Mouse (Mus musculus): ENCODE measurements around the gene Aebp1. TPM values are rescaled to one million over a fixed set of nuclear protein-coding genes. Genes with fewer than 3 reads are reported as not detected.
A peak's percentile ranks its signal among the peaks of the same experiment; 100 is the strongest.

Gene Aebp1
- 36.8 and 38.1 TPM in 2 replicates for polyA plus RNA-seq (2015; fragmentation: Nextera tagmentation; extraction: Ambion mirVana)

GRCm38 (mm10) chr11:5861678-5862393, at the start of gene Aebp1:
Gene Aebp1, plus strand, starts transcription at chr11:5861947.
- Histone ChIP-seq H3K4me3 (peak within 1 kb of the TSS; percentile 57), H3K4me1 (peaks cover 29% of the 10 kb centered on the region), H3K9me3 (peaks cover 5% of the 10 kb centered on the region; the same call in 1 of the 2 replicates), H3K36me3 (peaks cover 22% of the 10 kb centered on the region), H3K27me3 (peaks cover 37% of the 10 kb centered on the region), H3K9ac (peak within 1 kb of the TSS; percentile 77), H3K4me2 (replicated peaks) (peak within 1 kb of the TSS; percentile 83), H3K27ac (no peak within 1 kb of the TSS)
- 1% methylated on average over 59 of the region's 59 CpGs for WGBS
- ATAC-seq (ENCODE audit: low FRiP score, low read depth), result peak; percentile 79

GRCm38 (mm10) chr11:5813381-5813780, 48.4 kb upstream of the Aebp1 start:
- ATAC-seq (ENCODE audit: low FRiP score, low read depth), result no peak
- Histone ChIP-seq H3K4me2 (replicated peaks) (no peak overlapping the region), H3K36me3 (no peaks in the 10 kb centered on the region), H3K9ac (no peak overlapping the region), H3K27me3 (no peaks in the 10 kb centered on the region), H3K9me3 (no peaks in the 10 kb centered on the region; the same call in 1 of the 2 replicates), H3K4me1 (no peaks in the 10 kb centered on the region), H3K4me3 (no peak overlapping the region), H3K27ac (no peak overlapping the region)
- 76% methylated on average over 10 of the region's 10 CpGs for WGBS

- Histone ChIP-seq H3K4me3 (no peak overlapping the region), H3K4me1 (no peaks in the 10 kb centered on the region), H3K27ac (no peak overlapping the region), H3K9ac (no peak overlapping the region), H3K36me3 (no peaks in the 10 kb centered on the region), H3K27me3 (no peaks in the 10 kb centered on the region), H3K4me2 (replicated peaks) (no peak overlapping the region), H3K9me3 (no peaks in the 10 kb centered on the region; the same call in 1 of the 2 replicates)
- ATAC-seq (ENCODE audit: low FRiP score, low read depth), result no peak
- WGBS, result 67% methylated on average over 2 of the region's 2 CpGs
These were observed 42.5 kb upstream of the Aebp1 start for GRCm38 (mm10) chr11:5819223-5819622.

- H3K27me3 ChIP-seq, result no peaks in the 10 kb centered on the region
- no peak overlapping the region for H3K9ac ChIP-seq
- ATAC-seq (ENCODE audit: low FRiP score, low read depth), result no peak
- H3K4me2 ChIP-seq (replicated peaks), result no peak overlapping the region
- no peaks in the 10 kb centered on the region for H3K4me1 ChIP-seq
- no peak overlapping the region for H3K4me3 ChIP-seq
- peaks cover 30% of the 10 kb centered on the region for H3K36me3 ChIP-seq
- no peaks in the 10 kb centered on the region for H3K9me3 ChIP-seq
- no peak overlapping the region for H3K27ac ChIP-seq
These were observed 36.3 kb upstream of the Aebp1 start for GRCm38 (mm10) chr11:5825432-5825831.

- H3K4me1 ChIP-seq, result no peaks in the 10 kb centered on the region
- H3K4me2 ChIP-seq (replicated peaks), result no peak overlapping the region
- no peak overlapping the region for H3K4me3 ChIP-seq
- no peak overlapping the region for H3K9ac ChIP-seq
- H3K9me3 ChIP-seq, result no peaks in the 10 kb centered on the region
- H3K36me3 ChIP-seq, result peaks cover 55% of the 10 kb centered on the region
- no peak for ATAC-seq (ENCODE audit: low FRiP score, low read depth)
- H3K27ac ChIP-seq, result no peak overlapping the region
- H3K27me3 ChIP-seq, result no peaks in the 10 kb centered on the region
- 92% methylated on average over 5 of the region's 5 CpGs for WGBS
These were observed 33.8 kb upstream of the Aebp1 start for GRCm38 (mm10) chr11:5827931-5828330.

- peaks cover 60% of the 10 kb centered on the region for H3K36me3 ChIP-seq
- H3K27me3 ChIP-seq, result no peaks in the 10 kb centered on the region
- no peak overlapping the region for H3K27ac ChIP-seq
- no peak overlapping the region for H3K9ac ChIP-seq
- no peak for ATAC-seq (ENCODE audit: low FRiP score, low read depth)
- H3K9me3 ChIP-seq, result no peaks in the 10 kb centered on the region
- no peaks in the 10 kb centered on the region for H3K4me1 ChIP-seq
- H3K4me3 ChIP-seq, result no peak overlapping the region
- H3K4me2 ChIP-seq (replicated peaks), result no peak overlapping the region
- 81% methylated on average over 11 of the region's 11 CpGs for WGBS
These were observed 33.1 kb upstream of the Aebp1 start for GRCm38 (mm10) chr11:5828509-5829191.

GRCm38 (mm10) chr11:5829327-5829726, 32.4 kb upstream of the Aebp1 start:
- WGBS, result 92% methylated on average over 12 of the region's 12 CpGs
- Histone ChIP-seq H3K36me3 (peaks cover 67% of the 10 kb centered on the region), H3K27ac (no peak overlapping the region), H3K4me3 (no peak overlapping the region), H3K9ac (no peak overlapping the region), H3K4me1 (no peaks in the 10 kb centered on the region), H3K4me2 (replicated peaks) (no peak overlapping the region), H3K27me3 (no peaks in the 10 kb centered on the region), H3K9me3 (no peaks in the 10 kb centered on the region)
- ATAC-seq (ENCODE audit: low FRiP score, low read depth), result no peak

- WGBS, result 76% methylated on average over 9 of the region's 9 CpGs
- H3K9ac ChIP-seq, result no peak overlapping the region
- H3K4me3 ChIP-seq, result no peak overlapping the region
- no peak for ATAC-seq (ENCODE audit: low FRiP score, low read depth)
- H3K4me2 ChIP-seq (replicated peaks), result no peak overlapping the region
- H3K9me3 ChIP-seq, result no peaks in the 10 kb centered on the region
- H3K4me1 ChIP-seq, result peaks cover 16% of the 10 kb centered on the region
- H3K27me3 ChIP-seq, result no peaks in the 10 kb centered on the region
- H3K27ac ChIP-seq, result no peak overlapping the region
- peaks cover 50% of the 10 kb centered on the region for H3K36me3 ChIP-seq
These were observed 27.2 kb upstream of the Aebp1 start for GRCm38 (mm10) chr11:5834506-5834905.

GRCm38 (mm10) chr11:5835057-5835456, 26.7 kb upstream of the Aebp1 start:
- Histone ChIP-seq H3K9ac (no peak overlapping the region), H3K4me2 (replicated peaks) (no peak overlapping the region), H3K4me3 (no peak overlapping the region), H3K27me3 (no peaks in the 10 kb centered on the region), H3K27ac (no peak overlapping the region), H3K36me3 (peaks cover 45% of the 10 kb centered on the region), H3K4me1 (peaks cover 19% of the 10 kb centered on the region), H3K9me3 (no peaks in the 10 kb centered on the region)
- no peak for ATAC-seq (ENCODE audit: low FRiP score, low read depth)
- 85% methylated on average over 7 of the region's 7 CpGs for WGBS

GRCm38 (mm10) chr11:5836126-5836525, 25.6 kb upstream of the Aebp1 start:
- H3K4me1 ChIP-seq, result peaks cover 22% of the 10 kb centered on the region
- H3K4me3 ChIP-seq, result 0 out of 2 replicates have a peak overlapping the region, but pooled peaks have one; percentile 79
- peaks cover 34% of the 10 kb centered on the region for H3K36me3 ChIP-seq
- H3K9ac ChIP-seq, result no peak overlapping the region
- 62% methylated on average over 1 of the region's 1 CpGs for WGBS
- no peak overlapping the region for H3K27ac ChIP-seq
- no peak for ATAC-seq (ENCODE audit: low FRiP score, low read depth)
- no peaks in the 10 kb centered on the region for H3K27me3 ChIP-seq
- H3K4me2 ChIP-seq (replicated peaks), result no peak overlapping the region
- no peaks in the 10 kb centered on the region for H3K9me3 ChIP-seq

GRCm38 (mm10) chr11:5837251-5838246, 24.2 kb upstream of the Aebp1 start, which contains the start of gene Polm:
Gene Polm, minus strand, starts transcription at chr11:5838016.
- Histone ChIP-seq H3K4me2 (replicated peaks) (peak within 1 kb of the TSS; percentile 94), H3K9me3 (no peaks in the 10 kb centered on the region), H3K9ac (peak within 1 kb of the TSS; percentile 86), H3K4me3 (peak within 1 kb of the TSS; percentile 79), H3K27me3 (no peaks in the 10 kb centered on the region), H3K36me3 (peaks cover 20% of the 10 kb centered on the region), H3K27ac (peak within 1 kb of the TSS; percentile 48), H3K4me1 (peaks cover 22% of the 10 kb centered on the region)
- ATAC-seq (ENCODE audit: low FRiP score, low read depth), result peak; percentile 95
- WGBS, result under 1% methylated on average over 63 of the region's 63 CpGs

All from limb, embryonic 13.5 days (tissue).